Mouse (Mus musculus): ENCODE measurements around the gene Hoxa9.

The Hoxa9 gene

GRCm38 (mm10) chr6:52242801-52243332, 12.0 kb upstream of the Hoxa9 start:
- DNase-seq, result peak in 1 of 2 experiments; percentile 19

DNA sequence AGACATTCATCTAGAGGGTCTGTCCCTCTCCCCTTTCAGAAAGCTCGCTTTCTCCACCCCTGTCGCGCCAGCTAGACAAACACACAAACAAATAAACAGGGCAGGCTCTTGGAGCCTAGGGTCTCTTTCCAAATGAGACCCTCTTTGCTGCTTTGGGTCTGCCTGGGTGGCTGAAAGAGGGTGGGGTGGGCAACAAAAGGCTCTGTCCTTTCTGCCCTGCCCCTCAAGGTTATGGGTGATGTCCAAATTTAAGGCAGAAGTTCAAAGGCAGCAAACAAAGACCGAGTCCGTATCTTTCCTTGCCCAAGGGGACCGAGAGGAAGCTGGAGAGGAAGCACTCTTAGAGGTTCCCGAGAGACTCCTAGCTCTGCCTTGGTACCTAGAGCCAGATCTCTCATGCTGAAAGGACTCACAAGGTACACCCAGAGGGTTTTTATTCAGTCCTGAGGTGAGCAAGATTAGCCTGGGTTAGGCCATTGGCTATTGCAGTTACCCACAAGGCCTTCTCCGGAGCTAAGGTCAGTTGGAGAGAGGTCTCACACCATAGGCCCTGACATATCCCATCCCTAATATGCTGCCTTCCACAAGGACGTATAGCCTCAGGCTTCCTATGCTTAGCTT, 10.2 kb upstream of the Hoxa9 start:
- peak in 1 of 2 experiments; percentile 9 for DNase-seq

DNA sequence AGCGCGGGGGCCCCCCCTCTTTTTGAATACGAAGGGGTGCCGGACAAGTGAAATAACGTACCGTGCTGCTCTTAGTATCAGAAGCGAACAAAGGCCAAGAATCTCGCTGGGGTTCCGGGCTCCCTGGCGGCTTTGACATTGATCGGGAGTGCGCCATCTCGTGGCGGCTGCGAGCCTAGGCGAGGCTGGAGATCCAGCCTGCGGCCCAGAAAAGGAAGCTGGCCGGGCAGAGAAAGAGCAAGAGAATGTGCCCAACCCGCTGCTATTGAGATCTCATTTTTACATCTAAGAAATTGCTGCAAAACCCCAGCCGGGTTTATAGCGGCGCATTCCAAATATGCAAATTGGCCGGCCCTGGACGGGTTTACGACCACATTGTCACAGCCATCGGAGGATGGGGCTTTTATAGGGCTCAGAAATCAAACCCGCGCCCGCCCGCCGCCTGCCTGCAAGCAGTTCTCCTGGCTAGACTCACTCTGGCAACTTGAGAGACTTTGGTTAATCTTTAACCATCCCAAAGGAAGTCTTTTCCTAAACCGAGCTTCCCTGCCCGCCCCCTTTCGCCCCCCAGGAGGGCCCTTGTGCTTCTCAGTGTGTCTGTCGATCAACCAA, 9.6 kb upstream of the Hoxa9 start, which contains the start of gene Hoxa10:
Gene Hoxa10, minus strand, starts transcription at position 466 of the 612 bp plus-strand sequence.
- DNase-seq, result peak; percentile 85 to 88

GRCm38 (mm10) chr6:52239625-52240388, 8.9 kb upstream of the Hoxa9 start:
- DNase-seq, result peak; percentile 14 to 16

DNA sequence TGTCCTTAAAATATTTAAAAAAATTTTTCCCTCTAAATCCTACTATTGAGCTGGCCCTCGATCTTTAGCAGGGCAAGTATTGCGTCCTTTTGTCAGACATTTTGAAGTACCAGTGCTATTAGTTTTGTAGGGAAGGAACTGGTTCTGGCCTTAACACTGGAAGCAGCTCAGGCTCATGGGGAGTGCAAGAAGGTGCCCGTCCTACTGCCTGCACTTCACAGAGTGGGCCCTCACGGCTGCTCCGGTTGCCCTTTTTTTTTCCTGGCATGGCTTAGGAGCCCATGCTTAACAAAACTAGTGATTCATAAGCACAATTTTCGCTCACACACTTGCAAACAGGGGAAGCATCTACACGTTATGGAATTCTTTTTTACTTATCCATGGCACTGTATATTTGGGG, 8.1 kb upstream of the Hoxa9 start:
- DNase-seq, result peak; percentile 11 to 17

- DNase-seq, result peak in 1 of 2 experiments; percentile 15
Measured at GRCm38 (mm10) chr6:52238155-52238545, 7.3 kb upstream of the Hoxa9 start.

GRCm38 (mm10) chr6:52237346-52238154, 6.7 kb upstream of the Hoxa9 start:
- peak in 1 of 2 experiments; percentile 8 for DNase-seq

DNA sequence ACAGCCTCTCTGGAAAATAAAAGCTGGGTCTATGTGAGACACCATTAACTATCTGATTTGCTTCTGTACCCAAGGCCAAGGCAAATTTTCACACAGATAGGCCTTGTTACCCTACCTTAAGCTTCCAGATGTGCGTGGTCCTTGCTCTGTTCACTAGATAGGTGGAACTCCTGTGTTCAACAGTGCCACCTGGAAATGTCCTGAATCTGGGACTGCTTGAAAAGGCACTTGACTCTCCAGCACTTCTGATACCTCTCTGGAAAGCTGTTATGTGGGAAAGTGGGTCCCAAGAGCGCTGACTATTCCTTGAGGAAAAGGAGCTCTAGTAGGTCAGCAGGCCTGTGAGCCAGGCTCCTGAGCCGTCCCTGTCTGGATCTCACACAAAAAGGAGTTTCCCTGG, 5.9 kb upstream of the Hoxa9 start:
- peak in 1 of 2 experiments; percentile 12 for DNase-seq

- DNase-seq, result peak in 1 of 2 experiments; percentile 8
Measured at GRCm38 (mm10) chr6:52235866-52236265, 5.0 kb upstream of the Hoxa9 start.

- DNase-seq, result no peak
Measured at GRCm38 (mm10) chr6:52235267-52235666, 4.4 kb upstream of the Hoxa9 start.

- peak in 1 of 2 experiments; percentile 23 for DNase-seq
Measured at GRCm38 (mm10) chr6:52234428-52235140, 3.7 kb upstream of the Hoxa9 start.

- DNase-seq, result peak in 1 of 2 experiments; percentile 37
Measured at GRCm38 (mm10) chr6:52233546-52234427, 2.9 kb upstream of the Hoxa9 start.

DNA sequence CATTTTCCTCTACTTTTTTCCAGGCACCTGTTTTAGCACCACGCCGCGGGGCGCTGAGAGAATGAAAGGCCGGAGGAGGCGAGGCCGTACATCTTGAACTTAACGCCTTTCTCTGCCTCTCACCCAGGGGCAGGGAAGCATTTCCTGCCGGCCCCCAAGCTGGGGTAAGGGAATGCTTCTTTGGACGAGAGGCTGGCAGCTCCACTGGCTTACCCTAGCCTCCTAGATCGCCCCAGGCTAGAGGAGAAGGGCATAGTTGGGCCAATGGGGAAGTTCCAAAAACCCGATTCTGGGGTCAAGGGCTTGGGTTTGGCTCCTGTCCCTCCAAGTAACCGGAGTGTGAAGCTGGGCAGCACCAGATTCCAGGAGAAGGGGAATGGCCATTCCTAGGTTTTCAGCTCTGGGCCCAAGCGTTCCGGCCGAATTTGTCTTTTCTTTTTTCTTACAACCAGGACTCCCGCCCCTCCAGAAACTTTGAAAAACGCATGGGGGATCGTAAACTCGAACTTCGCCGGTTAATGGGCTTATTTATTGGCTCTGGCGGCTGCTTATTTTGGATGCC, 2.2 kb upstream of the Hoxa9 start:
- DNase-seq, result peak; percentile 14 to 18

DNA sequence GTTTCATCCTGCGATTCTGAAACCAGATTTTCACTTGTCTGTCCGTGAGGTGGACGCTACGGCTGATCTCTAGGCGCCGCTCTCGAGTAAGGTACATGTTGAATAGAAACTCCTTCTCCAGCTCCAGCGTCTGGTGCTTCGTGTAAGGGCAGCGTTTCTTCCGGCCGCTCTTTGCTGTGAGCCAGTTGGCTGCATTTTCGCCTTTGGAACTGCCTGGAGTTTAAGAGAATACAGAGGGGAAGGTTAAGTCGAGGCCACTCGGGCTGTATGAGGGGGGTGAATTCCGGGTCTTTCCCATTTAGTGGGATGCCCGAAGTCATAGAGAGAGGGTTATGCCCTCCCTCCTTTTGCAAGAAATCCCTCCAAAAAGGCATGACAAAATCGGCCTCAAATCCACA, 1.7 kb upstream of the Hoxa9 start:
- DNase-seq, result peak in 1 of 2 experiments; percentile 26

- DNase-seq, result peak in 1 of 2 experiments; percentile 28
Measured at GRCm38 (mm10) chr6:52231885-52232567, 1.1 kb upstream of the Hoxa9 start.

GRCm38 (mm10) chr6:52229558-52230416, 1.1 kb downstream of the Hoxa9 start:
- DNase-seq, result peak in 1 of 2 experiments; percentile 27

- DNase-seq, result peak in 1 of 2 experiments; percentile 35
Measured at GRCm38 (mm10) chr6:52228475-52229465, 2.1 kb downstream of the Hoxa9 start.
